Mouse (Mus musculus) lung, adult 2 months (tissue): ENCODE results near the gene Eml2. TPM values are rescaled to one million over a fixed set of nuclear protein-coding genes. Genes with fewer than 3 reads are reported as not detected.

Experiments
- DNase-seq: peaks from one replicate; pipeline ENCODE4 v3.0.0; 2022
- H3K4me1 ChIP-seq: fragments of 200-500 bp; 2 replicates; pipeline ENCODE4 v1.6.1; 2011; ENCODE audit warnings: low read length; ENCODE audit not compliant: control insufficient read depth, insufficient read depth
- H3K4me3 ChIP-seq: fragments of 200-500 bp; replicated peaks from 2 replicates; pipeline ENCODE3; 2011; ENCODE audit warnings: low read depth, mild to moderate bottlenecking, control low read depth, low read length; ENCODE audit errors: extremely low read depth
- CTCF ChIP-seq: fragments of 200-500 bp; IDR thresholded peaks from 2 replicates; pipeline ENCODE4 v1.5.1; 2011; ENCODE audit warnings: mild to moderate bottlenecking, low read length, control low read depth; ENCODE audit not compliant: insufficient read depth
- POLR2A ChIP-seq: fragments of 200-500 bp; IDR thresholded peaks from 2 replicates; pipeline ENCODE4 v1.6.1; 2011; ENCODE audit warnings: low read depth, mild to moderate bottlenecking, control low read depth, low read length, borderline replicate concordance; ENCODE audit errors: extremely low read depth
- WGBS: fragments of 180-500 bp; shearing (Covaris S2); methylation state at CpG from one replicate; pipeline ENCODE4 v1.1.7; 2018; 5-methylcytosine and 5-hydroxymethylcytosine counted together
- polyA plus RNA-seq: library from polyadenylated mRNA; depleted of rRNA; stranded (reverse); fragments of >200 nt; gene quantifications from 2 replicates; pipeline ENCODE4 v1.2.3, GENCODE M21; 2012

Gene Eml2
- polyA plus RNA-seq, 1 experiment, result 81.5 TPM

- no peak for TF ChIP-seq CTCF
- no peak for TF ChIP-seq POLR2A
- peaks cover 7% of the 10 kb centered on the region; the same call in 1 of the 2 replicates for H3K4me1 ChIP-seq
- 70% methylated on average over 4 of the region's 4 CpGs for WGBS
- no peak for DNase-seq
- no peak overlapping the region for H3K4me3 ChIP-seq
Observed at GRCm38 (mm10) chr7:19224933-19225332, 48.7 kb downstream of the Eml2 start.

- DNase-seq, result no peak
- WGBS, result 11% methylated on average over 20 of the region's 20 CpGs
- peaks cover 7% of the 10 kb centered on the region; the same call in 1 of the 2 replicates for H3K4me1 ChIP-seq
- TF ChIP-seq POLR2A, result no peak
- no peak for TF ChIP-seq CTCF
- H3K4me3 ChIP-seq, result peak overlapping the region; percentile 93
Observed at GRCm38 (mm10) chr7:19226817-19227797, 50.9 kb downstream of the Eml2 start.

- Histone ChIP-seq H3K4me1 (peaks cover 7% of the 10 kb centered on the region), H3K4me3 (peak within 1 kb of the TSS; percentile 93)
- under 1% methylated on average over 88 of the region's 91 CpGs for WGBS
- peak; percentile 99 for DNase-seq
- TF ChIP-seq POLR2A (peak; percentile 96), CTCF (peak; percentile 32; the same call in 1 of the 2 replicates)
Observed at GRCm38 (mm10) chr7:19227883-19228792, 51.9 kb downstream of the Eml2 start, which contains the start of gene Opa3. Opa3 (plus strand) TSS chr7:19228334.

GRCm38 (mm10) chr7:19228793-19229148 is 52.5 kb downstream of the Eml2 start:
- Histone ChIP-seq H3K4me3 (peak overlapping the region; percentile 72), H3K4me1 (peaks cover 7% of the 10 kb centered on the region)
- WGBS, result under 1% methylated on average over 14 of the region's 14 CpGs
- TF ChIP-seq CTCF (no peak), POLR2A (peak; percentile 55; the same call in 1 of the 2 replicates)
- no peak for DNase-seq

GRCm38 (mm10) chr7:19229404-19229803 is 53.2 kb downstream of the Eml2 start:
- Histone ChIP-seq H3K4me3 (no peak overlapping the region), H3K4me1 (peaks cover 7% of the 10 kb centered on the region)
- DNase-seq, result no peak
- 21% methylated on average over 5 of the region's 5 CpGs for WGBS
- TF ChIP-seq POLR2A (no peak), CTCF (no peak)

- TF ChIP-seq CTCF (no peak), POLR2A (no peak)
- Histone ChIP-seq H3K4me3 (no peak overlapping the region), H3K4me1 (peaks cover 7% of the 10 kb centered on the region)
- WGBS, result 76% methylated on average over 2 of the region's 2 CpGs
- DNase-seq, result no peak
Observed at GRCm38 (mm10) chr7:19230041-19230580, 53.9 kb downstream of the Eml2 start.

GRCm38 (mm10) chr7:19230899-19231298 is 54.7 kb downstream of the Eml2 start:
- DNase-seq, result no peak
- no peak for TF ChIP-seq CTCF
- TF ChIP-seq POLR2A, result no peak
- Histone ChIP-seq H3K4me1 (peaks cover 7% of the 10 kb centered on the region), H3K4me3 (no peak overlapping the region)
- WGBS, result 93% methylated on average over 5 of the region's 5 CpGs

- no peak for DNase-seq
- WGBS, result 84% methylated on average over 3 of the region's 3 CpGs
- Histone ChIP-seq H3K4me3 (no peak overlapping the region), H3K4me1 (peaks cover 7% of the 10 kb centered on the region)
- TF ChIP-seq POLR2A, result no peak
- no peak for TF ChIP-seq CTCF
Observed at GRCm38 (mm10) chr7:19231849-19232248, 55.6 kb downstream of the Eml2 start.

- Histone ChIP-seq H3K4me3 (no peak overlapping the region), H3K4me1 (peaks cover 3% of the 10 kb centered on the region)
- WGBS, result 62% methylated on average over 5 of the region's 5 CpGs
- TF ChIP-seq POLR2A (no peak), CTCF (no peak)
- no peak for DNase-seq
Observed at GRCm38 (mm10) chr7:19234652-19235051, 58.4 kb downstream of the Eml2 start.
